Mouse (Mus musculus) layer of hippocampus, postnatal 25 days (tissue): ENCODE measurements around the gene Sptbn4. TPM values are rescaled to one million over a fixed set of nuclear protein-coding genes. Genes with fewer than 3 reads are reported as not detected.
A peak's percentile ranks its signal among the peaks of the same experiment; 100 is the strongest.
"Not testable (repeated sequence)": the region's sequence is repeated elsewhere in the genome, so short reads cannot be mapped to it uniquely, and the experiment has no call there.

ENCODE experiments used
- DNase-seq, 2 experiments: peaks; one replicate each; pipeline ENCODE4 v3.0.0; 2022; ENCODE audit warnings: mixed read lengths in 2 of 2, low spot score in 1 of 2; ENCODE audit errors: extremely low spot score in 1 of 2
- total RNA-seq, 2 experiments: library from RNA; stranded (reverse); gene quantifications; 2 replicates each; pipeline ENCODE4 v1.2.3; 2021

Sptbn4 gene
- total RNA-seq = 100 to 1,000 TPM; 121 to 142 TPM

- DNase-seq = peak; percentile 78 to 88
Observed at GRCm38 (mm10) chr7:27447419-27448286, at the start of gene Sptbn4, which contains the start of gene Blvrb. Gene Sptbn4, minus strand, starts transcription at chr7:27447686. Gene Blvrb, plus strand, starts transcription at chr7:27447978.

- not testable (repeated sequence) for DNase-seq
Observed at GRCm38 (mm10) chr7:27494659-27495367, 47.3 kb upstream of the Sptbn4 start.

GRCm38 (mm10) chr7:27493450-27493849 is 46.0 kb upstream of the Sptbn4 start:
- no peak for DNase-seq

- DNase-seq = no peak
Observed at GRCm38 (mm10) chr7:27493022-27493421, 45.5 kb upstream of the Sptbn4 start.

GRCm38 (mm10) chr7:27491856-27492255 is 44.4 kb upstream of the Sptbn4 start:
- no peak for DNase-seq

GRCm38 (mm10) chr7:27490543-27491329 is 43.2 kb upstream of the Sptbn4 start:
- peak; percentile 86 for DNase-seq

GRCm38 (mm10) chr7:27490227-27490542 is 42.7 kb upstream of the Sptbn4 start:
- no peak for DNase-seq

GRCm38 (mm10) chr7:27489270-27489869 is 41.9 kb upstream of the Sptbn4 start:
- DNase-seq = no peak

- DNase-seq = peak in 1 of 2 experiments; percentile 54
Observed at GRCm38 (mm10) chr7:27487740-27488268, 40.3 kb upstream of the Sptbn4 start.

- peak; percentile 94 for DNase-seq
Observed at GRCm38 (mm10) chr7:27486770-27487697, 39.5 kb upstream of the Sptbn4 start, which contains the start of gene Sertad1. Gene Sertad1, plus strand, starts transcription at chr7:27486910.

GRCm38 (mm10) chr7:27486102-27486769 is 38.8 kb upstream of the Sptbn4 start:
- DNase-seq = no peak

GRCm38 (mm10) chr7:27483860-27484259 is 36.4 kb upstream of the Sptbn4 start:
- DNase-seq = no peak

- DNase-seq = peak; percentile 38 to 40
Observed at GRCm38 (mm10) chr7:27481627-27481969, 34.1 kb upstream of the Sptbn4 start.

GRCm38 (mm10) chr7:27480927-27481626 is 33.6 kb upstream of the Sptbn4 start:
- no peak for DNase-seq

GRCm38 (mm10) chr7:27480506-27480905 is 33.0 kb upstream of the Sptbn4 start:
- DNase-seq = no peak

GRCm38 (mm10) chr7:27479750-27480149 is 32.3 kb upstream of the Sptbn4 start:
- no peak for DNase-seq

GRCm38 (mm10) chr7:27478561-27478960 is 31.1 kb upstream of the Sptbn4 start:
- no peak for DNase-seq

- no peak for DNase-seq
Observed at GRCm38 (mm10) chr7:27476098-27476635, 28.7 kb upstream of the Sptbn4 start.
